In the genomic region with DNA sequence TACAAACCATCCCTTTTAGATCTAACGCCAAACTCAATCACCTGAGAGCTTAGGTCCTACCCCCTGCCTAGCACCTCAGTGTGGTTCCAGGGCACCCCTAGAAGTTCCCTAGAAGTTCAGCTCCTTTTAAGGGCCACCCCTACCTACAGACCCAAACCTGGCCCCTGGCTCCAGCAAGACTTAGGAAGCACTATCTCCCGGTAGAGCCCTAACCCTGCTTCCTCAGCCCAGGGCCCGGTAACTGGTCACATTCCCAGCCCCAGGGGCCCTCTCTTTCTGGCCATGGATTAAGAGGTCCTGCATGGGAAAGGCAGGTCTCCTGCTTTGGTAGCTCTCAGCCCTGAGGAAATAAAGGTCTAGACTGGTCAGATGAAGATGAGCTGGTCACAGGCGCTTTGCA, we compare ENCODE assay signal across 9 mouse cellular contexts. TPM values are rescaled to one million over a fixed set of nuclear protein-coding genes. Genes with fewer than 3 reads are reported as not detected.
DNase-seq lines count a peak whose midpoint lies in the region; ATAC-seq and TF ChIP-seq lines count a peak whose summit lies in the region.
"Had no signal": no experiment of that assay in that cellular context is flagged by ENCODE, and none has a peak within 500 bp of the region (broad histone marks: within the 10 kb centered on the region; RNA-seq: fewer than 3 reads in every experiment).

No protein-coding gene starts in this region.

- 15% methylated on average over 4 of the region's 4 CpGs for WGBS in lung, embryonic 14.5 days
- 6% methylated on average over 4 of the region's 4 CpGs for WGBS in forebrain, embryonic 16.5 days
- WGBS in limb, embryonic 15.5 days: 17% methylated on average over 4 of the region's 4 CpGs
- WGBS in stomach, embryonic 14.5 days: 11% methylated on average over 4 of the region's 4 CpGs

- H3K9ac ChIP-seq in lung, embryonic 14.5 days: peak overlapping the region; percentile 32
- peak overlapping the region; percentile 67 for H3K9ac ChIP-seq in forebrain, embryonic 16.5 days (replicated peaks; ENCODE audit: low read depth, low read length)
- H3K9ac ChIP-seq in limb, embryonic 15.5 days: peak overlapping the region; percentile 4; the same call in 1 of the 2 replicates
- no peak overlapping the region; the same call in 1 of the 2 replicates for H3K9ac ChIP-seq in stomach, embryonic 14.5 days (replicated peaks; ENCODE audit: low read depth, low read length)

- ATAC-seq in lung, embryonic 14.5 days (ENCODE audit: insufficient read depth): no peak
- no peak; the same call in 1 of the 2 replicates for ATAC-seq in forebrain, embryonic 16.5 days
- ATAC-seq in limb, embryonic 15.5 days (ENCODE audit: insufficient number of reproducible peaks, low FRiP score, low TSS enrichment, low read depth): no peak
- ATAC-seq in stomach, embryonic 14.5 days (ENCODE audit: insufficient number of reproducible peaks, insufficient read depth, low FRiP score, low read depth): no peak

- H3K27me3 ChIP-seq in lung, embryonic 14.5 days (ENCODE audit: insufficient read depth, low read length): no peaks in the 10 kb centered on the region
- no peaks in the 10 kb centered on the region for H3K27me3 ChIP-seq in forebrain, embryonic 16.5 days (replicated peaks; ENCODE audit: control insufficient read depth, insufficient read depth, low read length)
- no peaks in the 10 kb centered on the region for H3K27me3 ChIP-seq in limb, embryonic 15.5 days
- no peaks in the 10 kb centered on the region for H3K27me3 ChIP-seq in stomach, embryonic 14.5 days (ENCODE audit: control insufficient read depth, insufficient read depth, low read length)

- H3K36me3 ChIP-seq in lung, embryonic 14.5 days (ENCODE audit: insufficient read depth): peaks cover 26% of the 10 kb centered on the region; the same call in 1 of the 2 replicates
- peaks cover 3% of the 10 kb centered on the region; the same call in 1 of the 2 replicates for H3K36me3 ChIP-seq in forebrain, embryonic 16.5 days (ENCODE audit: control insufficient read depth, insufficient read depth)
- H3K36me3 ChIP-seq in limb, embryonic 15.5 days: peaks cover 9% of the 10 kb centered on the region; the same call in 1 of the 2 replicates
- peaks cover 6% of the 10 kb centered on the region for H3K36me3 ChIP-seq in stomach, embryonic 14.5 days (ENCODE audit: control insufficient read depth, insufficient read depth, low read length)

- peak overlapping the region; percentile 59 for H3K4me2 ChIP-seq in lung, embryonic 14.5 days
- H3K4me2 ChIP-seq in forebrain, embryonic 16.5 days (ENCODE audit: low read length): peak overlapping the region; percentile 74
- peak overlapping the region; percentile 46 for H3K4me2 ChIP-seq in limb, embryonic 15.5 days
- H3K4me2 ChIP-seq in stomach, embryonic 14.5 days (replicated peaks; ENCODE audit: low read depth, low read length): peak overlapping the region; percentile 40

- no peak for DNase-seq in lung, embryonic 14.5 days
- DNase-seq in lung, postnatal 25 days (ENCODE audit: low spot score): no peak
- no peak for DNase-seq in cerebellum, adult 9-11 months
- DNase-seq in adrenal gland, postnatal 4 days (ENCODE audit: low spot score in 2 of 2): no peak
- DNase-seq in B cell, adult 2 months: no peak

- no peaks in the 10 kb centered on the region for H3K9me3 ChIP-seq in lung, embryonic 14.5 days (ENCODE audit: low read depth, low read length)
- no peaks in the 10 kb centered on the region for H3K9me3 ChIP-seq in forebrain, embryonic 16.5 days (ENCODE audit: control insufficient read depth, low read length)
- H3K9me3 ChIP-seq in limb, embryonic 15.5 days: no peaks in the 10 kb centered on the region
- no peaks in the 10 kb centered on the region for H3K9me3 ChIP-seq in stomach, embryonic 14.5 days (ENCODE audit: control insufficient read depth, low read depth, low read length)

- TF ChIP-seq CTCF in lung, embryonic 14.5 days (IDR thresholded peaks at IDR 0.05; ENCODE audit: low read depth): no peak

- peak overlapping the region; percentile 74; the same call in 1 of the 2 replicates for H3K27ac ChIP-seq in lung, embryonic 14.5 days (ENCODE audit: low read depth)
- H3K27ac ChIP-seq in forebrain, embryonic 16.5 days (ENCODE audit: low read length): peak overlapping the region; percentile 79
- peak overlapping the region; percentile 1; the same call in 1 of the 2 replicates for H3K27ac ChIP-seq in limb, embryonic 15.5 days
- 0 out of 2 replicates have a peak overlapping the region, but pooled peaks have one; percentile 52 for H3K27ac ChIP-seq in stomach, embryonic 14.5 days (ENCODE audit: low read length)

- H3K4me1 ChIP-seq in lung, embryonic 14.5 days (ENCODE audit: insufficient read depth): peaks cover 24% of the 10 kb centered on the region
- H3K4me1 ChIP-seq in forebrain, embryonic 16.5 days (replicated peaks; ENCODE audit: control insufficient read depth, insufficient read depth, low read length): peaks cover 54% of the 10 kb centered on the region
- peaks cover 60% of the 10 kb centered on the region for H3K4me1 ChIP-seq in limb, embryonic 15.5 days
- peaks cover 47% of the 10 kb centered on the region for H3K4me1 ChIP-seq in stomach, embryonic 14.5 days (ENCODE audit: control insufficient read depth, insufficient read depth, low read length)

- peak overlapping the region; percentile 5; the same call in 1 of the 2 replicates for H3K4me3 ChIP-seq in lung, embryonic 14.5 days (ENCODE audit: low read depth, low read length)
- H3K4me3 ChIP-seq in forebrain, embryonic 16.5 days (replicated peaks; ENCODE audit: low read length): peak overlapping the region; percentile 28
- peak overlapping the region; percentile 20; the same call in 1 of the 2 replicates for H3K4me3 ChIP-seq in limb, embryonic 15.5 days
- peak overlapping the region; percentile 3; the same call in 1 of the 2 replicates for H3K4me3 ChIP-seq in stomach, embryonic 14.5 days (ENCODE audit: low read depth, low read length)

RNA-seq across cellular contexts. Expression of gene Nanos3, which starts 5.1 kb away (rescaled TPM):
- polyA plus RNA-seq in lung, embryonic 14.5 days (2014; fragmentation: Nextera tagmentation; extraction: Ambion mirVana): 2.8 and 4.2 TPM in 2 replicates
- 3.2 and 4.7 TPM in 2 replicates for polyA plus RNA-seq in forebrain, embryonic 16.5 days (2015; fragmentation: Nextera tagmentation; extraction: Ambion mirVana)
- polyA plus RNA-seq in limb, embryonic 15.5 days (2015; fragmentation: Nextera tagmentation; extraction: Ambion mirVana): 1.8 and 3.0 TPM in 2 replicates
- 3.3 and 5.0 TPM in 2 replicates for polyA plus RNA-seq in stomach, embryonic 14.5 days (2014; fragmentation: Nextera tagmentation; extraction: Ambion mirVana)
- 1 to 10 TPM; 3.1 to 4.3 TPM for total RNA-seq in adrenal gland, postnatal 4 days (2021)

RNA-seq across cellular contexts. Expression of gene 4930432K21Rik, which starts 32.1 kb away (rescaled TPM):
- 0.66 and 0.99 TPM in 2 replicates for polyA plus RNA-seq in lung, embryonic 14.5 days (2014; fragmentation: Nextera tagmentation; extraction: Ambion mirVana)
- polyA plus RNA-seq in forebrain, embryonic 16.5 days (2015; fragmentation: Nextera tagmentation; extraction: Ambion mirVana): 2.6 and 3.5 TPM in 2 replicates
- polyA plus RNA-seq in limb, embryonic 15.5 days (2015; fragmentation: Nextera tagmentation; extraction: Ambion mirVana): 1.1 and 1.3 TPM in 2 replicates
- polyA plus RNA-seq in stomach, embryonic 14.5 days (2014; fragmentation: Nextera tagmentation; extraction: Ambion mirVana): 0.59 and 0.94 TPM in 2 replicates
- total RNA-seq in adrenal gland, postnatal 4 days (2021): 1 to 10 TPM; 1.2 TPM

RNA-seq across cellular contexts. Expression of gene Cc2d1a, which starts 32.2 kb away (rescaled TPM):
- 17.3 and 23.6 TPM in 2 replicates for polyA plus RNA-seq in lung, embryonic 14.5 days (2014; fragmentation: Nextera tagmentation; extraction: Ambion mirVana)
- 35.4 and 43.8 TPM in 2 replicates for polyA plus RNA-seq in forebrain, embryonic 16.5 days (2015; fragmentation: Nextera tagmentation; extraction: Ambion mirVana)
- polyA plus RNA-seq in limb, embryonic 15.5 days (2015; fragmentation: Nextera tagmentation; extraction: Ambion mirVana): 28.5 and 29.2 TPM in 2 replicates
- polyA plus RNA-seq in stomach, embryonic 14.5 days (2014; fragmentation: Nextera tagmentation; extraction: Ambion mirVana): 17.9 and 18.2 TPM in 2 replicates
- total RNA-seq in adrenal gland, postnatal 4 days (2021): 10 to 100 TPM; 30.6 to 31.7 TPM

RNA-seq across cellular contexts. Expression of gene Podnl1, which starts 54.2 kb away (rescaled TPM):
- polyA plus RNA-seq in lung, embryonic 14.5 days (2014; fragmentation: Nextera tagmentation; extraction: Ambion mirVana): 0.22 and 0.34 TPM in 2 replicates
- polyA plus RNA-seq in forebrain, embryonic 16.5 days (2015; fragmentation: Nextera tagmentation; extraction: Ambion mirVana): 0.31 and 0.38 TPM in 2 replicates
- 2.0 and 2.2 TPM in 2 replicates for polyA plus RNA-seq in limb, embryonic 15.5 days (2015; fragmentation: Nextera tagmentation; extraction: Ambion mirVana)
- 0.18 and 0.20 TPM in 2 replicates for polyA plus RNA-seq in stomach, embryonic 14.5 days (2014; fragmentation: Nextera tagmentation; extraction: Ambion mirVana)
- total RNA-seq in adrenal gland, postnatal 4 days (2021): under 1 TPM; 0.98 to 0.99 TPM
- total RNA-seq: left cerebral cortex, postnatal 25 days had no signal

RNA-seq across cellular contexts. Expression of gene Zswim4, which starts 56.9 kb away (rescaled TPM):
- 13.9 and 14.4 TPM in 2 replicates for polyA plus RNA-seq in lung, embryonic 14.5 days (2014; fragmentation: Nextera tagmentation; extraction: Ambion mirVana)
- 40.1 and 41.8 TPM in 2 replicates for polyA plus RNA-seq in forebrain, embryonic 16.5 days (2015; fragmentation: Nextera tagmentation; extraction: Ambion mirVana)
- polyA plus RNA-seq in limb, embryonic 15.5 days (2015; fragmentation: Nextera tagmentation; extraction: Ambion mirVana): 13.5 and 15.1 TPM in 2 replicates
- 9.3 and 9.5 TPM in 2 replicates for polyA plus RNA-seq in stomach, embryonic 14.5 days (2014; fragmentation: Nextera tagmentation; extraction: Ambion mirVana)
- 10 to 100 TPM; 35.8 to 37.6 TPM for total RNA-seq in adrenal gland, postnatal 4 days (2021)

Comparison
In these comparisons a context has a peak if more than half of its experiments do, and no peak if none do; other contexts are left out.
1. H3K27ac ChIP-seq: peak in every context shown above with its lines; median percentile 79 in forebrain, embryonic 16.5 days; 74 in lung, embryonic 14.5 days; 52 in stomach, embryonic 14.5 days; 1 in limb, embryonic 15.5 days.